Mouse (Mus musculus): Measurements from ENCODE around the gene Plin4.

The Plin4 gene

GRCm38 (mm10) chr17:56057381-56058120, 52.1 kb downstream of the Plin4 start:
- no peak for DNase-seq (ENCODE audit: low spot score in 2 of 2)

- no peak for DNase-seq (ENCODE audit: low spot score in 2 of 2)
Observed at GRCm38 (mm10) chr17:56055945-56056678, 53.5 kb downstream of the Plin4 start.

GRCm38 (mm10) chr17:56054938-56055337, 54.7 kb downstream of the Plin4 start:
- no peak for DNase-seq (ENCODE audit: low spot score in 2 of 2)

GRCm38 (mm10) chr17:56051369-56051768, 58.2 kb downstream of the Plin4 start:
- no peak for DNase-seq (ENCODE audit: low spot score in 2 of 2)
